33 mouse cellular contexts compared by ENCODE assay signal in genomic region chr14:33476094-33476760, GRCm38 (mm10). TPM values are rescaled to one million over a fixed set of nuclear protein-coding genes. Genes with fewer than 3 reads are reported as not detected.
DNase-seq lines count a peak whose midpoint lies in the region; ATAC-seq lines count a peak whose summit lies in the region.
"Had no signal": no experiment of that assay in that cellular context is flagged by ENCODE, and none has a peak within 500 bp of the region (broad histone marks: within the 10 kb centered on the region; RNA-seq: fewer than 3 reads in every experiment).

No protein-coding gene starts in this region.

- ATAC-seq in kidney, embryonic 16.5 days (ENCODE audit: low FRiP score, low TSS enrichment), result 0 out of 2 replicates have a peak, but pooled peaks have one; percentile 42
- ATAC-seq: activated CD4-positive, CD25-positive, alpha-beta regulatory T cell, adult 4 months; forebrain, embryonic 14.5 days; lung, postnatal 0 days had no signal

- H3K9ac ChIP-seq in kidney, embryonic 16.5 days (replicated peaks; ENCODE audit: low read length), result no peak overlapping the region
- H3K9ac ChIP-seq: hindbrain, embryonic 12.5 days; kidney, embryonic 15.5 days; limb, embryonic 15.5 days; liver, embryonic 13.5 days; midbrain, embryonic 12.5 days; stomach, embryonic 15.5 days had no signal

- no peak overlapping the region for H3K4me3 ChIP-seq in kidney, embryonic 16.5 days (ENCODE audit: low read length)
- H3K4me3 ChIP-seq: hindbrain, embryonic 12.5 days; kidney, embryonic 15.5 days; limb, embryonic 10.5 days; limb, embryonic 15.5 days; liver, embryonic 13.5 days; megakaryocyte, embryonic 14.5 days; midbrain, embryonic 12.5 days; stomach, embryonic 15.5 days had no signal

- intact Hi-C loops in heart, postnatal 10 days (cut with DNase I), result no loop called here

- peak; percentile 50 for DNase-seq in heart, adult 11 months
- DNase-seq in heart, postnatal 10 days, result no peak
- DNase-seq in kidney, postnatal 10 days, result no peak
- peak; percentile 23 to 26 for DNase-seq in right cerebral cortex, adult 2 months (ENCODE audit: low spot score in 2 of 2)
- no peak for DNase-seq in right cerebral cortex, postnatal 4 days
- DNase-seq in gastrocnemius, adult 18-20 months (ENCODE audit: low spot score), result no peak
- DNase-seq: adrenal gland, adult 2 months; adrenal gland, postnatal 36 days; cerebellum, adult 2 months; cerebellum, postnatal 14 days; gastrocnemius, postnatal 14 days; kidney, adult 18-20 months; liver, embryonic 13.5 days; lung, adult 18-20 months; lung, postnatal 4 days; thymus, postnatal 14 days had no signal

- H3K36me3 ChIP-seq in kidney, embryonic 16.5 days (ENCODE audit: insufficient read depth, low read length), result no peaks in the 10 kb centered on the region
- H3K36me3 ChIP-seq: hindbrain, embryonic 12.5 days; kidney, embryonic 15.5 days; limb, embryonic 10.5 days; limb, embryonic 15.5 days; liver, embryonic 13.5 days; midbrain, embryonic 12.5 days; stomach, embryonic 15.5 days had no signal

- H3K4me2 ChIP-seq in kidney, embryonic 16.5 days (replicated peaks; ENCODE audit: low read depth, low read length), result no peak overlapping the region
- H3K4me2 ChIP-seq: hindbrain, embryonic 12.5 days; kidney, embryonic 15.5 days; limb, embryonic 15.5 days; liver, embryonic 13.5 days; midbrain, embryonic 12.5 days; stomach, embryonic 15.5 days had no signal

- no peaks in the 10 kb centered on the region for H3K27me3 ChIP-seq in kidney, embryonic 16.5 days (ENCODE audit: insufficient read depth, low read length)
- H3K27me3 ChIP-seq: hindbrain, embryonic 12.5 days; kidney, embryonic 15.5 days; limb, embryonic 15.5 days; liver, embryonic 13.5 days; megakaryocyte, embryonic 14.5 days; midbrain, embryonic 12.5 days; stomach, embryonic 15.5 days had no signal

- no peaks in the 10 kb centered on the region for H3K9me3 ChIP-seq in kidney, embryonic 16.5 days (ENCODE audit: low read length)
- H3K9me3 ChIP-seq: hindbrain, embryonic 12.5 days; kidney, embryonic 15.5 days; limb, embryonic 10.5 days; limb, embryonic 15.5 days; liver, embryonic 13.5 days; megakaryocyte, embryonic 14.5 days; midbrain, embryonic 12.5 days; stomach, embryonic 15.5 days had no signal

- WGBS in kidney, embryonic 16.5 days, result 12% methylated on average over 3 of the region's 3 CpGs

- no peak overlapping the region for H3K27ac ChIP-seq in kidney, embryonic 16.5 days (ENCODE audit: low read length)
- H3K27ac ChIP-seq: hindbrain, embryonic 12.5 days; kidney, embryonic 15.5 days; limb, embryonic 10.5 days; limb, embryonic 15.5 days; liver, embryonic 13.5 days; midbrain, embryonic 12.5 days; stomach, embryonic 15.5 days had no signal

- H3K4me1 ChIP-seq in kidney, embryonic 16.5 days (ENCODE audit: insufficient read depth, low read length), result peaks cover 7% of the 10 kb centered on the region; the same call in 1 of the 2 replicates
- H3K4me1 ChIP-seq: limb, embryonic 15.5 days; liver, embryonic 13.5 days; megakaryocyte, embryonic 14.5 days; stomach, embryonic 15.5 days had no signal

RNA-seq across cellular contexts. Expression of gene Frmpd2, which starts 4.7 kb away (rescaled TPM):
- total RNA-seq in heart, postnatal 10 days (2021), result not detected
- polyA plus RNA-seq in kidney, embryonic 16.5 days (2015; fragmentation: Nextera tagmentation; extraction: Ambion mirVana), result 0.02 and 0.06 TPM in 2 replicates
- under 1 TPM in 1 of 2 experiments, not detected in 1; 0.07 TPM for total RNA-seq in gastrocnemius, adult 18-20 months (2021)
- total RNA-seq: adrenal gland, postnatal 36 days; granulocyte monocyte progenitor cell, adult 5-6 weeks; heart, postnatal 25 days; monocyte, adult 5-6 weeks; neutrophil, adult 5-6 weeks had no signal
- polyA plus RNA-seq: activated CD4-positive, CD25-positive, alpha-beta regulatory T cell, adult 4 months; adrenal gland, adult 2 months; heart, embryonic 14.5 days; large intestine, adult 2 months; limb, embryonic 10.5 days; limb, embryonic 15.5 days; liver, embryonic 13.5 days; midbrain, embryonic 12.5 days had no signal

RNA-seq across cellular contexts. Expression of gene Mapk8, which starts 29.3 kb away (rescaled TPM):
- 10 to 100 TPM; 44.1 to 45.1 TPM for total RNA-seq in heart, postnatal 10 days (2021)
- polyA plus RNA-seq in kidney, embryonic 16.5 days (2015; fragmentation: Nextera tagmentation; extraction: Ambion mirVana), result 15.2 and 18.3 TPM in 2 replicates
- total RNA-seq in gastrocnemius, adult 18-20 months (2021), result 10 to 100 TPM; 27.8 to 33.2 TPM

Comparison
In these comparisons a context has a peak if more than half of its experiments do, and no peak if none do; other contexts are left out.
1. DNase-seq: peak in heart, adult 11 months (single experiment) and right cerebral cortex, adult 2 months (2 of 2); none in heart, postnatal 10 days (0 of 2), kidney, postnatal 10 days (single experiment), right cerebral cortex, postnatal 4 days (single experiment) and gastrocnemius, adult 18-20 months (single experiment).